Mouse (Mus musculus) frontal cortex, postnatal 14 days (tissue): ENCODE measurements around the gene Dnmt3a.

Experiments
- DNase-seq, 2 experiments: peaks; one replicate each; pipeline ENCODE4 v3.0.0; 2022; ENCODE audit warnings: low spot score in 2 of 2

Dnmt3a gene

GRCm38 (mm10) chr12:3805852-3806251 lies at the start of gene Dnmt3a:
Gene Dnmt3a, plus strand, starts transcription at chr12:3806007.
- no peak for DNase-seq

- no peak for DNase-seq
Measured at GRCm38 (mm10) chr12:3756216-3756615, 49.6 kb upstream of the Dnmt3a start.

- DNase-seq, result no peak
Measured at GRCm38 (mm10) chr12:3758127-3758526, 47.7 kb upstream of the Dnmt3a start.

DNA sequence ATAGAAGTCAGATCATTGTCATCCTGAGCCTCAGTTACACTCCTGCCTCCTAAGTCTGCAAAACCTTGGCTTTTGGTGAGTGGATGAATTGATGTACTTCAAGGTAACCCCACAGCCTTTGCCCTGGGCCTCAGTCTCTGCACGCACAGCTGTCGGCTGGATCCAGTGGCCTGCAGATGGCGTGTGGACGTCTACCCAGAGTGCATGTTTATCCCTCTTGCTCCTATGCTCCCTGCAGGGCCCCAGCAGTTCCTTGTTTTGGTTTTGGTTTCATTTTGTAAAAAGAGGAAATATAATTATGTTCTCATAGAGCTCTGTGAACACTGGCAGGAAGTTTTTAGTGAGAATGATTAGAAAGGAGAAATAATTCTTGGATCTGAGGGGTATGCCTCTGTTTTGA lies 46.4 kb upstream of the Dnmt3a start:
- DNase-seq, result no peak

GRCm38 (mm10) chr12:3760876-3761590 lies 44.8 kb upstream of the Dnmt3a start:
- no peak for DNase-seq

- no peak for DNase-seq
Measured at GRCm38 (mm10) chr12:3761591-3762295, 44.1 kb upstream of the Dnmt3a start.

DNA sequence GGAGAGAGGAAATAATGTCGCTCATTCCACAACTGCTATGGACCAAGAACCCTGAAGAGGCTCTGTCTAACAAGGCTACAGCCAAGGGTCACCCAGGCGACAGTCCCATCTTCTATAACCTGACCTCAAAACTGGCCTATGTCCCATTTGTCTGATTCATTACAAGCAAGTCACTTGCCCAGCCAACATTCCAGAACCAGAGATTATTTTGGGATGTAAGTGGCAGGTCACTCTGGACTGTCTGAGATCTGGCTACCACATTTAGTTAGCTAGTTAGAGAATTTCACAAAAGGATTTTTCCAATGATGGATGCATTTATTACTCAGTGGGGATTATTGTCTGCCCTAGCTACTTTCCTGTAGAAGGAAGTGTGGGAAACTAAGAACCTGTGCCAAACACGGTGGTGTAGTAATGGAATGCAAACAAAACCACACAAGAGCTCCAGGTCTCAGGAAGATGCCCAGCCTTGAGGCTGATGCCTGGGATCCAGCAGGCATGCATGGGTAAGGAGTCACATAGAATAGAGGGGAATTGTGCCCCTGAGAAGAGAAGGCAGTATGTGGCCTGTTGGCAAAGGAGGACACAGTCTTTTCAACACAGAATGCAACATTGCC lies 41.5 kb upstream of the Dnmt3a start:
- no peak for DNase-seq

DNA sequence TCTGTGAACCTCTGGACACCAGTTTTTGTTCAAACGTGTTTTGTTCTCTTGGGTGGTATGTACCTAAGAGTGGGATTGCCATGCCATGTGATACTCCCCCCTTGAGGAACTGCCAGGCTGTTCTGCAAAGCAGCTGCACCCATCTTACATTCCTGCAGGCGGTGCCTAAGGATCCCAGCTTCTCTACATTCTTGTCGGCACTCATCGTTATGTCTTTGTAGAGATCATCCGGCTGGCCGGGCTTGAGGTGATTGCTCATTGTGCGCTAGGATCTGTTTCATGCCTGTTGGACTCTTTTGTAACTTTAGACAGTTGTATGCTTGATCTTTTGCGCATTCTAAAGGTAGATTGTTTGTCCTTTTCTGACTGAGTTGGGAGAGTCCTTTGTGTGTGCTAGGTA lies 38.4 kb upstream of the Dnmt3a start:
- no peak for DNase-seq

DNA sequence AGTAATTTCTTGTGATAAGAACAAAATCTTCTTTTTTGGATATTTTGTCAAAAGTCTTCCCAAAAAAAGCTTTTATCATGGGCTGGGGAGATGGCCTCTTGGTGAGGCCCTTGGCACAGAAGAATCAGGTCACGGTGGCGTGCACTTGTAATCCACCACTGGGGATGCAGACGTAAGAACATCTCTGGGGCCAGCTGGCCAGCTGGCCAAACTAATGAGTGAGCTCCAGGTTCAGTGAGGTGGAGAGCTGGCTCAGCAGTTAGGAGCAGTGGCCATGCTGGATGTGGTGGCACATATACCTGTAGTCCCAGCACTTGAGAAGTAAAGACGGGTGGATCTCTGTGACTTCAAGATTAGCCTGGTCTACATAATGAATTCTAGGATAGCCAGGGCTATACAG lies 37.4 kb upstream of the Dnmt3a start:
- no peak for DNase-seq

- no peak for DNase-seq
Measured at GRCm38 (mm10) chr12:3770546-3770945, 35.3 kb upstream of the Dnmt3a start.

DNA sequence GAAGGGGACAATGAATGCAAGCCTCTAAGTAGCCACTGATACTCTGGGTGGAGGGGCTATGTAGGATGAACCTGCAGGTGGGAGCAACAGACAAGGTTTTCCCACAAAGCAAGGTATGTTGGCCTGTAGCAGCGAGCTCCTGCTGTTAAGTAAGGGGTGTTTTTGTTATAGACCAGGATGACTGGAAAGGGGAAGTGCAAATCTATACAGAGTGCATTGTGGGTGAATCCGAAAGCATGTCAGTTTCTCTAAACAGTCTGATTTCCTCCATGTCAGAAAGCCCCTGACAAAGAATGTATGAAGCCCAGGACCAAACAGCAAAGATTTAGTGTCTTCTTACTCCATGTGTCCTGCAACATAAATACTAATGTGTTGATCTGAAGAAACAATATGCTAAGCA lies 34.7 kb upstream of the Dnmt3a start:
- no peak for DNase-seq

- no peak for DNase-seq
Measured at GRCm38 (mm10) chr12:3773643-3774042, 32.2 kb upstream of the Dnmt3a start.

- no peak for DNase-seq
Measured at GRCm38 (mm10) chr12:3776015-3776414, 29.8 kb upstream of the Dnmt3a start.

GRCm38 (mm10) chr12:3777682-3778081 lies 28.1 kb upstream of the Dnmt3a start:
- DNase-seq, result no peak

GRCm38 (mm10) chr12:3778286-3778685 lies 27.5 kb upstream of the Dnmt3a start:
- DNase-seq, result no peak

GRCm38 (mm10) chr12:3779639-3780038 lies 26.2 kb upstream of the Dnmt3a start:
- DNase-seq, result no peak

GRCm38 (mm10) chr12:3780405-3780891 lies 25.4 kb upstream of the Dnmt3a start:
- DNase-seq, result peak in 1 of 2 experiments; percentile 59

DNA sequence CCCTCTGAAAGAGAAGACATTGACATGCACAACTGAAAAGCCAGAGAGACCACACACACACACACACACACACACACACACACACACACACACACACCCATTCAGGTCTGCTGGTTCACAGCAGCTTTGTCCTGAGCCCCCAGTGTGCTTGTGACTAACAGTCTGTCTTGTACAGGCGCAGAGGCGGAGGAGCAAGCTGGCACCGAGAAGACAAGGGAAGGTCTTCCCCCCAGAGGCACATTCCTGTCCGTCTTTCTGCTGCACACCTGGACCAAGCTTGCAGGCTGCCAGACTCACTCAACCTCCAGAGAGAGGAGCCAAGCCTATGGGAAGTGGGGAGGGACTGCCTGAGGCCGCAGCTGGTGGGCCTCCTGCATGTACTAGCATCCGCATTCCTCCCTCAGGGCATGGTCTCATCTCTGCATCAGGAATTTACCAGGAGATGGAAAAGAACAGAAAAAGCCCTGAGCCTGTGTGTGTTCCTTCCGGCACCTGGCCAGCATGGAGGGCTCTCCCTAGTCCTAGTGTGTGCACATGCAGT lies 24.8 kb upstream of the Dnmt3a start:
- DNase-seq, result no peak

DNA sequence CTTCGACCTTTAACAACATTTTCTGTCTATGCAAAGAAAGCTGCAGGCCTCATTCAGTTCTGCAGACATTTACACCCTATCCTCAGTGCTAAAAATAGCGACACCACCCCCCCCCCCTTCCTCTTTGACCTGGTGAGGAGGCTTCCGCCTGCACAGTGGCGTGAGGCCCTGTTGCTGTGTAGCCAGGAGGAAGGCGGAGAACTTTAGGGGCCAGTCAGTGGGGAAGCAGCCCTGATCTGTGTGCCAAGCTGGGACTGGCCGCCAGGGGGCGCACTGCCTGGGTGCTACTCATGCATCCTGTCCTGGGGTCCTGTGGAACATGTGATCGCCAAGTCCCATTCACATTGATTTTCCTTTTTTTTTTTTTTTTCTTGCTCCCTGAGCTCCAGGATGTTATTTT lies 24.3 kb upstream of the Dnmt3a start:
- DNase-seq, result peak; percentile 78 to 83

DNA sequence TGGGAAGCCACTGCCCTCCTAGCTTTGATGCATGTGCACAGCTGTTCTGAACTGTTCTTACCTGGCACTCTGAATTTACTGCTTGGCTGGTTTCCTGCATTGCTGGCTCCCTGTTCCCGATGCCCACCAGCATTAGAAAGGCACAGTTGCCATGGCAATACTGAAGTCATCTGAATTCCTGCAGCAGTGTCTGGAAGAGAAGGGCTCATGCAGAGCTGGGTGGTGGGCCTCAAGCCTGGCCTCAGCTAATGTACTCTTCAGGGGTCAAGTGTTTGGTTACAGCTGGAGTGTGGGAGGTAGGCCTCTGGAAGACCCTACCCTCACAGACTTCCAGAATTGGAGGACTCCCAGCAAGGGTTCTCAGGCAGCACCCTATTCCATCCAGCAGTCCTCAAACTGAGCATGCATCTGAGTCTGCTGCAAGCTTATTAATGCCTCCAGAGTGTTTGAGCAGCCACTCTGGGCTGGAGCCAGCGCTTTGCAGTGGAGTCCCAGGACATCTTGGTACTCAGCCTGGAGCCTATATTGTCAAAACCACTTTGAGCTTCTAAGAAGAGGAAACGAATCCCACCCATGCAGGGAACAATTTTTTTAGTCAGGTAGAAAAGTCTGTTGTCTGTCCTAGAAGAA lies 22.5 kb upstream of the Dnmt3a start:
- DNase-seq, result no peak

GRCm38 (mm10) chr12:3784258-3784657 lies 21.5 kb upstream of the Dnmt3a start:
- DNase-seq, result no peak

GRCm38 (mm10) chr12:3784729-3785128 lies 21.1 kb upstream of the Dnmt3a start:
- DNase-seq, result no peak
